Mouse (Mus musculus) layer of hippocampus, adult 9-10 months (tissue): ENCODE results near the gene Tmem53.

ENCODE experiments used
- DNase-seq: peaks from one replicate; pipeline ENCODE4 v3.0.0; 2022; ENCODE audit warnings: low spot score

The Tmem53 gene

DNA sequence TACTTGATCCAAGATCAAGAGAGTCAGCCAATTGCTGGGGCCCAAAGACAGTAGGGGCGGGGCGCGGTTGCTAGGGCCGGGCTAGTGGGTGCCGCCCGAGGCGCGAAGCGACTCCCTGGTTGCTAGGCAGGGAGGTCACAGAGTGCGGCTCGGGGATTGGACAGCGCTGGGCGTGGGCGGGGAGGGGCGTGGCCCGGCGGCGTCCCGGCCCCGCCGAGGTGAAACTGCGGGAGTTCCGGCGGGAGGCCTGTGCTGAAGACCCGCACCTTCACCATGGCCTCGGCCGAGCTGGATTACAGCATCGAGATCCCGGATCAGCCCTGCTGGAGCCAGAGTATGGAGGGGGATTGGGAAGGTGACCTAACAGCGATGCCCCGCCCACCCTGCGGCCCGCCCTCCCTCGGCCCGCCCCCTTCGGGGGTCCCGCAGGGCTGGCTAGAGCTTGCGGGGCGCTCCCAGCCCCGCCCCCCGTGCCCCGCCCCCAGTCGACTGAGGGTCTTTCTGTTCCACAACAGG is at the start of gene Tmem53, which contains the start of gene Armh1:
TSS of gene Tmem53 (plus strand) at position 151 of the 516 bp plus-strand sequence.
TSS of gene Armh1 (minus strand) at position 325 of the 516 bp plus-strand sequence.
- DNase-seq = no peak

DNA sequence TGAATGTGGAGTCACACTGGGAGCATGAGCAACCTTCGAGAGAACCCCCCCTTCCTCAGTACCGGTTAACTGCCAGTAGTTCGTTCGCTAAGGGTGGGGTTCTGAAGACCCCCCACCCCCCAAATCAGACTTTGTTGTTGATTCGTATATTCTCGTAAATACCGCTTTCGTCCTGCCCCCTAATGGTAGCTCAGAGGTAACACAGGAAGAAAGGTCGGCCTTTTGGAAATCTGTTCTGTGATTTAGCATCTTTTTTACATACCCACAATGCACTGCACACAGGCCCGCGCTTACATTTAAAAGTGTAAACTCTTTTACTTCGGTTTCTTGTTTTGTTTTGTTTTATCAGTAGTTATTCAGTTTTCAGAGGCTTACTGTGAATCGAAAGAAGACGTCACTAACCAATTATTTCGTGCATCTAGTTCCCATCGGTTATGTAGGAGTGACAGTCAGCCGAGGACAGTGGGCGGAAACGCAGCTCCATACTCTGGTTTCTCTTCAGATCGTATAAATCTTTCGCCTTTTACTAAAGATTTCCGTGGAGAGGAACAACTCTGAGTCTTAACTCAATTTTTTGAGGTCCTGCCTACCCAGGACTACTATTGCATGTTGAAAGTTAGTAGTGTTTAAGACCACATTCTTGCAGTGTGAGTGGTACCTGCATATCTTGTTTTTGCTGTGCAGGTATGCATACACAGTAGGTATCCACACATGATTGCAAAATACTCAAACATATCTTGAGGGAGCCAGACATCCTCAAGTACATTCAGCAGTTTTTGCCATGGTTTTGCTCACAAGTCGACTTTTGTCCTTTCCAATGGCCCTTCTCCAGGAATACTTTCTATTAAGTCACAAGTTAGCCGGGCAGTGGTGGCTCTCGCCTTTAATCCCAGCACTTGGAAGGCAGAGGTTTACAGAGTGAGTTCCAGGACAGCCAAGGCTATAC is 49.4 kb upstream of the Tmem53 start:
- no peak for DNase-seq

DNA sequence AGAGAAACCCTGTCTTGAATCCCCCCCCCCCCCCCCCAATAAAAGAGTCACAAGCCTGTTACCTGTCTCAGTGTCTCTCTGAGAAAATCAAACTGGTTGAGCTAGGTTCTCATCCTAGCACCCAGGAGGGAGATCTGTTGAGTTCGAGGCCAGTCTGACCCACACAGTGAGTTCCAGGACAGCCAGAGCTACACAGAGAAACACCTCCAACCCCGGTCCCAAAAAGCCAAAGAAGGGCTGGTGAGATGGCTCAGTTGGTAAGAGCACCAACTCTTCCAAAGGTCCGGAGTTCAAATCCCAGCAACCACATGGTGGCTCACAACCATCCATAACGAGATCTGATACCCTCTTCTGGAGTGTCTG is 48.8 kb upstream of the Tmem53 start:
- DNase-seq = no peak

DNA sequence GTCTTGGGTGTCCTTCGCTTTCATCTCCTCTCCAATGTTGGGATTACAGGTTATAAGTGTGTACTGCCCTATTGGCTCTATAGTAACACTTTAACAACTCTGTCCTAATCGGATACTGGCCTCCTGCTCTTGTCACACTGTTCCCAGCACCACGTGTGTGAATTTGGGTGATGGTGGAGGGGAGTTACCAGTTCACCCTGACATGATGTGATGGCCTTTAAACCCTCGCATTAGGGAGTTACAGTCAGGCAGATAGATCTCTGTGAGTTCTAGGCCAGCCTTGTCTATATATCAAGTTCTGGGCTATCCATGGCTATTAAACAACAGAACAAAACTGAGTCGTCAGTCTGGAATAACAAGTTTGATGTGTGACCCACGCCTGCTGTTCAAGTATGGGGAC is 42.2 kb upstream of the Tmem53 start:
- DNase-seq = no peak

DNA sequence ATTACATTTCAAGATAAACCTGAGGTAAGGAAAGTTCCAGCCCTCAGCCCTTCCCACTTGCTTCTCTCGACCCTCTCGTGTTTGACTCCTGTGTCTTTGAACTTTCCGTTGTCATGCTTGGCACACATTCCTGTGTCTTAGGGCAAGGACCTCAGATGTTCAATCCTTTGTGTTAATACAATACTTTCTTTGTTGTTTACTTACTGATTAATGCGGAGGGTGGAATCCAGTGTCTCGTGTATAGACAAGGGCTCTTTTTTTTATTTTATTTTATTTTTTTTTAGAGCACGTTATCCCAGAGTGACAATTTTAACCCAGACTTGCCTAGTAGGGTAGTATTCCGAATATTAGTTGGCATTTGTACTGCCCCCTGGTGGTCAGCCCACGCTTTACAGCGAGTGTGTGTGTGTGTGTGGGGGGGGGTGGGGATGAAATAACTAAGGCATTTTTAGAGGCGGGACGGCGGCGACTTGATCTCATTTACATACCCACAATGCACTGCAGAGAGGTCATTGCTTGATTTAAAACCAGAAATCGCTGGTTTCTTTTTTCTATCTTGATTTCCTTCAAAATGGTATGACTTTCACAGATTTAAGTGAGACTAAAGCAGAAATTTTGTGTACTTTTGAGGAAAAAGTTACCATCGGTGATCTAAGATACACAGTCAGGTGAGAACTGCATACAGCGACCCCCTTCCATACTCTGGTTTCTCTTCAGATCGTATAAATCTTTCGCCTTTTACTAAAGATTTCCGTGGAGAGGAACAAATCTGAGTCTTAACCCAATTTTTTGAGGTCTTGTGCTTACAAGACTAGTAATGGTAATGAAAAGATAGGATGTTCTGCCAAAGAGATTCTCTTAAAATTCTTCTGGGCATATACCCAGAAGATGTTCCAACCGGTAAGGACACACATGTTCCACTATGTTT is 41.3 kb upstream of the Tmem53 start:
- DNase-seq = no peak

DNA sequence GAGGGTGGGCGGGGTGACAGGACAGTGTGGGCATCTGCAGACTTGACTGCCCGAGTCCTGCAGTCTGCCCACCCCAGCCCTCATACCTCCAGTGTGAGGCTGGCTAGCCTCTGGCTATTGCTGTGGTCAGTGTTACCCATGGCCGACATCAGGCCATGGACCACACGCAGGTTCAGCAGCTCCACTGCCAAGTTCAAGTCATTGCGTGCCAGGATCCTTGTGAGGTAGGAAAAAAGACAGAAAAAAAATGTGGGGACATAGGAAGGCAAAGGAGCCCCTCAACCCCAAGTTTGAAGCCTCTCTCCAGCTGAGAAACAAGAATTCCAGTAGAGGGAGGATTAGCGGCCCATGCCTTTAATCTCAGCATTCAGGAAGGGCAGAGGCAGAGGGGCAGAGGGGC is 37.5 kb upstream of the Tmem53 start:
- DNase-seq = no peak

DNA sequence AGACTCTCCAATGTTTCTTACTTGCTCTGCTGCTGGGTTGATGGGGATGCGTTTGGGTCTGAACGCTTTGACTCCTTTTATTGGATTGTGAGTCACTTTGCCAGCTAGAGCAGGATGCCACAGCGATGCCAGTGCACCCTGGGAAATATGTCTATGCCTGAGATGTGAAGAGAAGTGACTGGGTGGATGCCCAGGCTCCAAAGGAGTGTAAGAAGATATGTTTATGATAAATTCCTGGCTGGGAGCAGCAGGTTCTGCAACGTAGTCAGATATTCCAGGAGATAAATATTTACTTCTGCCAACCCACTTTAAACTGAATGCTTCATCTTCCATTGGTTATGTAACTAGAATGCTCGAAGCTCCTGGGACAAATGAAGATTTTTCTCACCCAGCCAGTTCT is 34.7 kb upstream of the Tmem53 start:
- DNase-seq = no peak

DNA sequence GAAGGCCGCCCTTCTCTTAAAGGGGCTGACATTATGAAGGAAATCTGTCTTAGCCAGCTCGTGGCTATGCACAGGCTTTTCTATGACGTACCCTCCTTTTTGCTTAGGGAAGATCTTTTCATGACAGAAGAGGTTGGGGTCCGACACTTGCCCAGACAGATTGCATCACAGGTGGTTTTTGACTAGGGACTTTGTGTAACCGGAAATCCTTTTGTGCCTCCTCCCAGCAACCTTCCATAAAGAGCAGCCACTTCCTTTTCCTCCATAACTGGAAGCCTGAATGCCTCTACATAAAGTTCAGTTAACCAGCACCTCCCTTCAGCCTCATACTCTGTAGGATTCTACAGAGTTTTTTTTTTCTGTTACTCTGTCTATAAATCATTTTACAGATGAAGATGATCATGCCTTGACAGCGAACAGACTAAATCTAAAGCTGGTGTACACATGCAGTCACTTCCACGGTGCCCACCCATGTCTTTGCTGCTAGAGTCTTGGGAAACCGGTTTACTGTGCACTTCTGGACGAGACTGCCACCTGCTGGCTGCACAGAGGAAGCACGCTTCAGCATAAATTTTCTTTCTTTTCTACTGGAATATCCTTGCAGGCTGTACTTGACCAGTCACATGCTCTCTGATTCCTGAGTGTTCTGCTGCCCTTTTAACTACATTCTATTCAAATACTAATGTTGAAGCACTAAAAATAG is 33.1 kb upstream of the Tmem53 start:
- peak; percentile 63 for DNase-seq

DNA sequence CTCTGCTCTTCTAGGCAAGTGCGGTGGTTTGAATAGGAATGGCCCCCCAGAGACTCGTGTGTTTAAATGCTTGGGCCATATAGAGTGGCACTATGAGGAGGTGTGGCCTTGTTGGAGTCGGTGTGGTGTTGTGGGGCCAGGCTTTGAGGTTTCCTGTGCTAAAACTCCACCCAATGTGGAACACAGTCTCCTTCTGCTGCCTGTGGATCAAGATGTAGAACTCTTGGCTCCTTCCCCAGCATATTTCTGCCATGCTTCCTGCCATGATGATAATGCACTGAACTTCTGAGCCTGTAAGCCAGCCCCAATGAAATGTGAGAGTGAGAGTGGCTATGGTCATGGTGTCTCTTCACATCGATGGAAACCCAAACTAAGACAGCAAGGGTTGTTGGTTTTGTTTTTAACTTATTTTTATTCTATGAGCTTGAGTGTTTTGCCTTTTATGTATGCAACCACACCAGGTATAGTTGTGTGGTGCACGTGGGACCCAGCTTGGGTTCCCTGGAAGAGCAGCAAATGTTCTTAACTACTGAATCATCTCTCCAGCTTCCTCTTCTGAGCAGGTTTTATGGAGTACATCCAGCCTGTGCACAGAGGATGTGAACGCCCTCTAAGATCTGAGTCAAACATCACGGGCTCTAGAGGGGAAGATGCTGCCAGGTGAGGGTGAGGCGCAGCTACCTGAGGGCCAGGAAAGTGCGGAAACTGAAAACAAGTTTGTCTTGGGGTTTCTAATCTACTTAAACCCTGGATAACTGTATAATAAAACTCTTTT is 30.8 kb upstream of the Tmem53 start:
- no peak for DNase-seq

DNA sequence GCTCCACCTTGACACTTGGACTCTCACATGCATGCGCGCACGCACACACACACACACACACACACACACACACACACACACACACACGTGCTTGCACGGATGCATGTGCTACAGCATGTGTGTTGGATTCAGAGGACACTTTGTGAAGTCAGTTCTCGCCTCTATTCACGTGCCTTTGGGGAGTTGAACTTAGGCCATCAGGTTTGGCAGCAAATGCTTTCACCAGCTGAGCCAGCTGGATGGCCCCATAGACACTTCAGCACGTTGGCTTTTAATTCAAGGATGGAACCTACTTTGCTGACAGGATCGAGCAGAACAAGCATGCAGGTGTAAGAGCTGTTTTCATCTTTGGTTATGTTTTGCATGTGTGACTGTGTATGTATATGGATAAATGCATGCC is 29.9 kb upstream of the Tmem53 start:
- no peak for DNase-seq

DNA sequence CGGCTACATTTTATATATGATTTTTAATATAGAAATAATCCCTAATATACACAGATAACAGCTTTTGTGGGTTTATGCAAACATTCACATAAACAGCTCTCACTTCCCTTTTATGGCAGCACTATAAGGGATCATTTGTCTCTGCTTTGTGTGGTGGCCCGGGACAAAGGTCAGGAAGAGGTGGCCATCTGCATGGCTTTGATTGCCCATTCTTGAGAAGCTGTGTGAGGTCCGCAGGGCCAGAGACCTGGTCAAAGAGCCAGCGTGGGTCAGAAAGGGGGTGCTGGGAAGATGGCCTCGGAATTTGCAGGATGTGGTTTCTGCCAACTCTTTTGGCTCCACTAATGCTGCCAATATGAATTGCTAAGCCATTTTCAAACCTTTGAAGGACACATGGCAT is 28.8 kb upstream of the Tmem53 start:
- DNase-seq = no peak

DNA sequence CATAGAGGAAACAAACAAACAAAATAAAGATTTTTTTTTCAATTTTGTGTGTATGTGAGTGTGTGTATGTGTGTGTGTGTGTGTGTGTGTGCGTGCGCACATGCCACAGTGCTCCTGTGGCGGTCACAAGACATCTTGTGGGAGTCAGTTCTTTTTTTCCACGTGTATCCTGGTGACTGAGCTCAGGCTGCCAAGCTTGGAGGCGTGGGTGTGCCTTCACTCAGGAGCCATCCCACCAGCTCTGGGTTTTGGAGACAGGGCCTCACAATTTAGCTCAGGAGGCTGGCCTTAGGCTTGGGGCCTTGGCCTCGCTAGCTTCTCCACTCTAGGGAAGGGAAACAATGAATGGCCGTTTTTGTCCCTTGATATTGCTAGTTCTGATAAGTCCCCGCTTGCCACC is 27.6 kb upstream of the Tmem53 start:
- DNase-seq = no peak

DNA sequence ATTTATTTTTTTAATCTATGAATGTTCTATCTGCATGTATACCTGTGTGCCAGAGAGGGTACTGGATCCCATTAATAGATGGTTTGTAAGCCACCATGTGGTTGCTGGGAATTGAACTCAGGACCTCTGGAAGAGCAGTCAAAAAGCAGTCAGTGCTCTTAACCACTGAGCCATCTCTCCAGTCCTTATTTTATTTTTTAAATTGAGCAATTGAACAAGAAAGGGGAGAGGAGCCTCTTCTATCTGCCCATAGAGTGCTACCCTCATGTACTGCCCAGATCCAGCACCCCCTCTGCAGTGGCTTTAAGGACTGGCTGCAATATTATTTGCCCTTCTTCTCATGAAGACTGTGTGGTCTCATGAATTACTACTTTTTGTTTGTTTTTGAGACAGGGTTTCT is 26.5 kb upstream of the Tmem53 start:
- no peak for DNase-seq

DNA sequence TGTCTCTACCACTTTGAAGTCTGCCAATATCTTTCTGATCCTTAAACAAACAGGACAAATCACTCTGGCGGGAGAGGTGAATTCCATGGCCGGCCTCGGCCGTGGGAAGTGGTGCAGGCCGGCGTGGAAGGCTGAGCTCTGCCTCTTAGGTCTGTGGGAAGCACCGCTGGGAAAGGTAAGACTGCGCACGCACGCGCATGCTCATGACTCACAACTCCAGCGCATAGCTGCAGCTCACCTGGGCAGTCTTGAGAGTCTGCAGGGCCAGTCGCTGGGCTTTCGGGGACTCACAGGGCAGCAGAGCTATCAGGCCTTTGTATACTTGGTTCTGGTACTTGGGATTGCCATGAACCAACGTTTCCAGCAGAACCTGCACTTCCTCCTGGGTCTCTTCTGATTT is 22.2 kb upstream of the Tmem53 start:
- no peak for DNase-seq

DNA sequence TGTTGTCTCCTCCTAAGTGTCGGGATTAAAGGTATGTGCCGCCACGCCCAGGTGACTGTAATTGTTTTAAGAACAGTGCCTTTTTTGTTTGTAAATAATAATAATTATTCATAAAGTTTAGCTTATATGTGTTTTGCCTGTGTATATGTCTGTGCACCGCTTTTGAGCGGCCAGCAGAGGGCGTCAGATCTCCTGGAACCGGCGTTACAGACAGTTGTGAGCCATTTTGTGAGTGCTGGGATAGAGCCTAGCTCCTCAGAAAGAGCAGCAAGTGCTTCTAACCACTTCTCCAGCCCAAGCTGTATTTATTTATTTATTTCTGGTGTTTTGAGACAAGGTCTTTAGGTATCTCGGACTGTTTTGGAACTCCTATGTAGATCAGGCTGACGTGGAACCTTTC is 21.4 kb upstream of the Tmem53 start:
- DNase-seq = no peak

DNA sequence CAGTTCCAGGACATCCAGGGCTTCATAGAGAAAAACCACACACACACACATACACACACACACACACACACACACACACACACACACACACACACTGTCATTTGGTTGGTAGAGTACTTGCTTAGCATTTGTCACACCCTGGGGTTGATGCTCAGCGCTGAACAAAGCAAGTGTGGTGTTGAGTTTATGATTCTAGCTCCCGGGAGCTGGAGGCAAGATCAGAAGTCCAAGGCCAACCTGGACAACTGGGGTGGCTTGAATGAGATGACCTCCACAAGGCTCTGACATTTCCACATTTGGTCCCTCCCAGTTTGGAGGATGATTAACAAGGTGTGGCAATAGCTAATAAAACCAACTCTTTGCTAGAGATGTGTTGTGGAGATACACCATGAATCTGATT is 20.5 kb upstream of the Tmem53 start:
- no peak for DNase-seq

DNA sequence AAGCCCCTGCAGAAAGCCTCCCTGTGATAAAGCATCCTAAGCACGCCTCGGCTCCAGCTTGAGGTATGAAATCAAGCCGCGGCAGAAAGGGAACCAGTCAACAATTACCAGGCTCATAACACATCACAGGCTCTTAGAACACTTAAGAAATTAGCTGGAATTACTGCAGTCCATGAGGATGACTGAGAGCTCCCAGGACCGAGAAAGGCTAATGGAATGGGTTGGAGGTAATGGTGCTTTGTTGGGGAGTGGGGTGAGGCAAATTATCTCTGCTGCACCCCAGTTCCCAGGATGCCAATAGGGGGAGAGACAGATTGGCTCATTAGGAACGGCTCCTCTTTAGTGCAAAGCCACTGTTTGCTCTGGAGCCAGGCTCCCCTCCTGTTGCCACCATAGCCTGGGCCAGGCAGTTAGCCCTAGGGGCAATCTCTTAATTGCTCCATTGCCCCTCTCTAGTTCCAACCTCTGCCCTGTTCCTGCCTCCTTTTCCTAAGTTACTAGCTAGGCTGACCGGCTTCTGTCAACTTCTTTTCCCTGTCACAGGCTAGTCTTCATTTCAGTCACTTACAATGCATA is 17.5 kb upstream of the Tmem53 start:
- DNase-seq = no peak

DNA sequence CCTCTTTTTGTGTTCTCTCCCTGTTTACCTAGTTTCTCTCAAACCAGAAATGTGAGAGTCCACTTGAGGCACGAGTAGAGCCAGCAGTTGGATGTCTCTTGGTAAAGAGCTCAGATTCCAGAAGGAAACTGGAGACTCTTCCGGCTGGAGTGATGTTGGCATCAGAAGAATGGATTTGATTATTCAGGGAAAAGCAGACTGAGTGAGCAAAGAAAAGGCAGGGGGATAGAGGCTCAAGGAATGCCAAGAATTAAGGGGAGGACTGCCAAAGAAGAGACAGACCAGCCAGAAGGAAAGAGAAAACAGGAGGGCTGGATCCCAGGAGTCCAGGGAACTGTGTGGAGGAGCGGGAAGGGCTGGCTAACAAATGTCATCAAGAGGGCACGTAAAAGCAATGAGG is 15.9 kb upstream of the Tmem53 start:
- DNase-seq = no peak

DNA sequence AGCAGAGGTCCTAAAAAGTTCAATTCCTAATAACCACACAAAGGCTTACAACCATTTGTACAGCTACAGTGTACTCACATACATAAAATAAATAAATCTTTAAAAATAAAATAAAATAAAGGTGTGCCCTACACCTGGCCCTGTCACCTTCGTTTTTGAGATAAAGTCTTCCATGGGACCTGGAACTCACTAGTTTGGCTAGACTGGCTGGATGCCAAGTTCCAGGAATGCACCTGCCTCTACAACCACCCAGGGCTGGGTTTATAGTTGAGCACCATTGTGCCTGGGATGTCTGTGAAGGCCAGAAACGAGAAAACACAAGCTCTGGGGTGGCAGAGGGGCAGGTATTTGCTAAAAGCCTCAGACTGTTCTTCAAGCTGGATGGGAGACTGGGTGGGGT is 12.6 kb upstream of the Tmem53 start:
- DNase-seq = no peak

DNA sequence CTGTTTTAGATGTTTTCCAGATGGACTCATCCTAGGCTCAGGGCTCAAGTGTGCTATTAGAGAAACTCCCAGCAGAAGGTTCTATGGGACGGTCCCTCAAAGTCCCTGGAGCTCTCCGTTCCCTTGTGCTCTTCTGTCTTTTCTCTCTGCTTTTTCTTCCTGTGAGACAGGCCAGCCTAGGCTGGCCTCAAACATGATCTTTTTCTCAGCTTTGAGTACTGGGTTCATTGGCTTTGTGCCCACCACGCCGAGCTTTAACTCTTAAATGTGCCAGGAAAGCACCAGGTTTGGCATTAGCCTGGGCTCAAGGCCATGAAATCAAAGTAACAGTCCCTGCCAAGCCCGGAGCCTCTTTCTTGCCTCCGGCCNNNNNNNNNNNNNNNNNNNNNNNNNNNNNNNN is 10.9 kb upstream of the Tmem53 start:
- DNase-seq = no peak

DNA sequence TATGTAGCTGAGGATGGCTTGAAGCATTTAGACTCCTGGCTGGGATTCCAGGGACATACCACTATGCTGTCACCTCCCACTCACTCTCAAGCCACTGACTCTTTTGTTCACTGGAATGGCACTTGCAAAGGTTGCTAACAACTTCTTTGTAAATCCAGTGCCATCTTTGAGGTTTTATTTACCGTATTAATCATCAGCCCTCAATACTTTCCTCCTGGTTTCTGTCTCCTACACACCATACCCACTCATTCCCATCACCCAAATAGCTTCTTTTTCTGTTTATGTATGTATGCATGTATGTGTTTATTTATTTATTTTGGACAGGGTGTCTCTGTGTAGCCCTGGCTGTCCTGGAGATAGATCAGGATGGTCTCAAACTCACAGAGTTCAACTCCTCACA is 769 bp upstream of the Tmem53 start:
- no peak for DNase-seq
